Mouse (Mus musculus) MN1 (cell line): ENCODE measurements around the gene Aloxe3.

Experiments
- DNase-seq: peaks from one replicate; pipeline ENCODE4 v3.0.0-alpha.2; 2016; ENCODE audit warnings: low spot score

Aloxe3 gene

DNA sequence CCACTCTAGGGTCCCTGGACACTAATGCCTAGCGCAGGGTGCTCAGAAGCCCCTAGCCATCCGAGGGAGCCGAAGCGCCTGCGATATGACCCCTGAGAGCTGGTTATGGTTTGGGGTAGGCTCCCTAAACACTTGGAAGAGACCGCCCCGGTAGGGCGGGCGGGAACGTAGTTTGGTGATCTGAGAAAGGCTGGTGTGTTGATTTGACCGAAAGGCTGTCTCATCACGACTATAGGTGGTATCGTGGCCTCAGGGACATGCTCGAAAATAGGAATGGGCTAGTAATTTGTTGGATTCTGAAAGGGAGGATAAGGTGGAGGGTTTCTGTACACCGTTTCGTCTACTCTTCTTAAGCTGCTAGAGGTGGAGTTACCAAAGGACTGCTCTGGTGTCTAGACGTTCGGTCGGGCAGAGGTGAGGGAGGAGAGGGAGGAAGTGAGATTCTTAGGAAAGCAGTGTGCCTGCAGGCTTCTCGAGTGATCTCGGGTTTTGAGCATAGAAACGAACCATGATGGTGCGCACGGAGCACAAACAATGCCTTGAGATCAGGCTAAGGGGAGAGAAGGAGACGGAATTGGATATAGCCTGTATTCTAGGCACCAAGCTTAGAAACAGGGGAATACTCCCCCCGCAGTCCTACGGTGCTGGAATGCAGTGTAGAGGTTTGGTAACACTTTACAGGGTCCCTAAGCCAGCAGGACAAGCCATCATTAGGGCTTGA lies 30.0 kb upstream of the Aloxe3 start:
- DNase-seq = no peak

GRCm38 (mm10) chr11:69096360-69096986 lies 29.2 kb upstream of the Aloxe3 start:
- DNase-seq = no peak

DNA sequence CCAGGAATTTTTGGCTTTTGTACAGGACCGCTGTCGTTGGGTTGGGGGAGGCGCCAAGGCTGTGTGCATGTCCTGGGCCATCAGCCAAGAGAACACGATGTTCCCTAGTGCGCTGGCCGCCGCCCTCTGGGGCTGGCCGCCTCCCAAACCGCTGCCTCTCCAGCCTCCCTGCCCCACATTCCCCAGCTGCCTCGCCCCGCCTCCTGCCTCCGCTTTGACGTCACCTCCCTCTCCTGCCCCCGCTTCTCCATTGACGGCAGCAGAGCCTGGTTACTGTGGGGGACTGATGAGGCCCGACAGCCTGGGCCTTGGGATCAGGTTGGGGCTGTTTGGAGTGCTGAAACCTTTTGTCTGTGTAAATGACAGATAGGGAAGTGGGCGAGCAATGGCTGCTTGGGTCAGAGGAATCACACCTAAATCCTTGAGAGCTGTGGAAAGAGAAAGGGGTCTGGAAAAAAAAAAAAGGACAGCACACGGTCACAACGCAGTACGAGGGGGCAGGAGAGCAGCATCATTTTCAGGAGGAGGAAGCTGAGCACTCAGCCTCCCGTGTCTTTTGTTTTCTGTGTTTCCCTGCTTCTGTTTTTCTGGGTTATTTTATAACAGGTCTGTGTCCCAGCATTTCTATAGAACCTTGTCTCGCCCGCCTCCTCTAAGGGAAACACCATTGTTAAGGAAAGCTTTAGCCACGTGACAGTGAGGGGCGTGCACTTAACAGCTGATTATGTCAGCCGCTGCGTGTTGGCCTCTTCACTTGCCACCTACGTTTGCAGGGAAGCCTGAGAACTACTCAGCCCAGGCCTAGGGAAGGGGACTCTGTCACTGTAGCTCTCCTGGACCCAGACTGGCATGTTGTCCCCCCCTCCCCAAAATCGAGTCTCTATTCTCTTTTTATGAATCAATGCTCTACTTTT lies 28.5 kb upstream of the Aloxe3 start:
- peak; percentile 92 for DNase-seq

- no peak for DNase-seq
These were observed 27.5 kb upstream of the Aloxe3 start for GRCm38 (mm10) chr11:69098039-69098761.

DNA sequence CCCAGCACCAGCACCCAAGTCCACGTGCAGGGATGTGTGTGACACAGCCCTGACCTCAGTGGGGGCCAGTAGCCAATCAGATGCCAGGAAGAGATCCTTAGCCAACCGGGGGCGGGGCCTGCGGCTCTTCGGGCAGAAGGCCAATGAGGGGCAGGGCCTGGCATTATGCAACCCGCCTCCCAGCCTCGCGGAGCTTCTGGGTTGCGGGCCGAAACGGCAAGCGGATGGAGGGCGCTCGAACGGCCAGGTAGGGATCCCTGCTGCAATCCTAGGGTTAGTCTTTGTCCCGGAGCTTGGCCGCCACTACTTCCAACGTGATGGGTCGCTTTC lies 27.0 kb upstream of the Aloxe3 start:
- DNase-seq = peak; percentile 97

DNA sequence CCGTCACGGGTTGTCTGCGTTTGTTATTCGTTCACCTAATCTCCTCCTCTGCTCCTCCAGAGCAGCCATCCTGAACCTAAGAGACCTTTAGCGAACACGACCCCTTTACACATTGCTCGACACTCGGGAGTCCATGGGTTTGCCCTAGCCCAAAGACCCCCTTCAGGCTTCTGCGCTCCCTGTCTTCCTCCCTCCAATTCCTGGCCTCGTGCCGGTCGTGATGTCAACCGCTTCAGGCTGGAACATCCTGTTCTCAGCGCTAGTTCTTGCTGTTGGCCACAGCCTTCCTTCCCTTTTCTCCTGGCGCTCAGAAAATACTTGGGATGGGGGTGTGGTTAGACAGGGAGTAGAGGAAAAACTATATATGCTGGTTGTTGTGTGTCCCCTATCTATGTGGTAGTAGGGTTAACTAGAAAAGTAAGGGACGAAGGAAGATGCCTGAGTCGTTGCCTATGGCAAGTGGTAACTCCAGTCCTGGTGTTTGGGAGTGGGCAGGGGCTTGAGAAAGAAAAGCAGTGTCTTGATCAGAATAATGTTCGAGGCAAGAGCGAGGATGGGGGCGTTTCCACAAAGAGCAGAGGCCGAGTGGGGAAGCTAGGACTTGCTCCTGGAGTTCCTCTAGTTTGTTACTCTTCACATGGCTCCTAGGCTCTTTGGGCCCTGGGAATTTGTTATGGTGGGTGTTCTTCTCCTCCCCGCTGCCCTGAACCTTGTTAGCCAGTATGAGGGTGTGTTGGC lies 26.4 kb upstream of the Aloxe3 start:
- peak; percentile 69 for DNase-seq

GRCm38 (mm10) chr11:69099915-69100345 lies 25.8 kb upstream of the Aloxe3 start:
- peak; percentile 92 for DNase-seq

DNA sequence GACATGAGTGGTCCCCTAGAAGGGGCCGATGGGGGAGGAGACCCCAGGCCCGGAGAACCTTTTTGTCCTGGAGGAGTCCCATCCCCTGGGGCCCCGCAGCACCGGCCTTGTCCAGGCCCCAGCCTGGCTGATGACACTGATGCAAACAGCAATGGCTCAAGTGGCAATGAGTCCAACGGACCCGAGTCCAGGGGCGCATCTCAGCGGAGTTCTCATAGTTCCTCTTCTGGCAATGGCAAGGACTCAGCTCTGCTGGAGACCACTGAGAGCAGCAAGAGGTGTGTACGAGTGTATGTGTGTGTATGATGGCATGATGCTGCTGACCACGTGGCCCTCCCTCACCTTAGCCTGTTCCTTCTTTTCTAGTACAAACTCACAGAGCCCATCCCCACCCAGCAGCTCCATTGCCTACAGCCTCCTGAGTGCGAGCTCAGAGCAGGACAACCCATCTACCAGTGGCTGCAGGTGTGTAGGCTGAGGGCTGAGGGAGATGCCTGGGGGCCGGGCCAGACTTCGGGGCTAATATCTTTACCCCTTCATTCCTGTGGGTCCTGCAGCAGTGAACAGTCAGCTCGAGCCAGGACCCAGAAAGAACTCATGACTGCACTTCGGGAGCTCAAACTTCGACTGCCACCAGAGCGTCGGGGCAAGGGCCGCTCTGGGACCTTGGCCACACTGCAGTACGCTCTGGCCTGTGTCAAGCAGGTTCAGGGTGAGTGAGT lies 24.9 kb upstream of the Aloxe3 start:
- DNase-seq = no peak

DNA sequence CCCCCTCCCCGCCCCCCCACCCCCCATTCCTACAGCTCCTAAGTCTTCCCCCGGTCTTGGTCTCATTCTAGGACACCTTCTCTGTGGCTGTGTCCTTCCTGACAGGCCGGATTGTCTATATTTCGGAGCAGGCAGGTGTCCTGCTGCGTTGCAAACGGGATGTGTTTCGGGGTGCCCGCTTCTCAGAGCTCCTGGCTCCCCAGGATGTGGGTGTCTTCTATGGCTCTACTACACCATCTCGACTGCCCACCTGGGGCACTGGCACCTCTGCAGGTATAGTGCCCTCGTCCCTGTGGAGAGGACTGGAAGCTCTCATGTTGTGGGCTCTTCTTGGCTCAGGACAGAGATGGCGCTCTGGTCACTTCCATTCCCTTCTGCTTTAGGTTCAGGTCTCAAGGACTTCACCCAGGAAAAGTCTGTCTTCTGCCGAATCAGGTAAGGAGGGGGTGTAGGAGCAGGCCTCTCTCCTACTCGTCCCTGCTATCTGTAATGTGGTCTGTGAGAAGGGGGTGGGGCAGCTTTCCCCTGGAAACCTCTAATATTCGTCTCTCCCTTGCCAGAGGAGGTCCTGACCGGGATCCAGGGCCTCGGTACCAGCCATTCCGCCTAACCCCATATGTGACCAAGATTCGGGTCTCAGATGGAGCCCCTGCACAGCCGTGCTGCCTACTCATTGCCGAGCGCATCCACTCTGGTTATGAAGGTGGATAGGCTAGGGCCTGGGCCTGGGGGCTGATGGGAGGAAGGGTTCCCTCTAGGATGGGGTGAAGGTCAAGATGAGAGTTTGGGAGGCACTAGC lies 23.9 kb upstream of the Aloxe3 start:
- DNase-seq = no peak

DNA sequence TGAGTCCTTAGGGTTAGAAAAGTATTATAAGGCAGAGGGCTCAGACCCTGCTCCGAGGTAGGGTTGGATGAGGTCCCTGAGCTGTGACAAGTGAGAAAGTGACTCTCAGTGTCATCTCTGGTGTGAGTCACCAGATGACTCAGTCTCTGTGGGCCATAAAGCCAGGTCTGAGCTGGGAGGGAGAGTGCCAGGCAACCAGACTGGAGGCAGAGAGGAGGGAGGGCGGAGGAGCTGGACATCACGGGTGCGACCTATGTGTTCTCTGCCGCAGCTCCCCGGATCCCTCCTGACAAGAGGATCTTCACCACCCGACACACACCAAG lies 23.3 kb upstream of the Aloxe3 start:
- DNase-seq = peak; percentile 79

- DNase-seq = no peak
These were observed 22.6 kb upstream of the Aloxe3 start for GRCm38 (mm10) chr11:69103121-69103520.

- DNase-seq = no peak
These were observed 21.9 kb upstream of the Aloxe3 start for GRCm38 (mm10) chr11:69103531-69104435.

DNA sequence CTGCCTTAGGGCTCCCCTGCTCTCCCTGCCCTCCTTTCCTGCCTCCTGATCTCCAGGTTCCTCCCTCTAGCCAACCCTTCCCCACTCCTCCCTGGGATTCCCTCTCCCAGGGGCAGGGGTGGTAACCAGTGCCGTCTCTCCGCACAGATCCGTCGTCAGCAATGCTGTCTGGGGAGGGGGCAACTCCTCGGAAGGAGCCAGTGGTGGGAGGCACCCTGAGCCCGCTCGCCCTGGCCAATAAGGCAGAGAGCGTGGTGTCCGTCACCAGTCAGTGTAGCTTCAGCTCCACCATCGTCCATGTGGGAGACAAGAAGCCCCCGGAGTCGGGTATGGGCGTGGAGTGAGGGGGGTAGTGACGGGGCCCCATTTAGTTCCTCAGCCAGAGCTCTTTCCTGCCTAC lies 21.2 kb upstream of the Aloxe3 start:
- DNase-seq = no peak

DNA sequence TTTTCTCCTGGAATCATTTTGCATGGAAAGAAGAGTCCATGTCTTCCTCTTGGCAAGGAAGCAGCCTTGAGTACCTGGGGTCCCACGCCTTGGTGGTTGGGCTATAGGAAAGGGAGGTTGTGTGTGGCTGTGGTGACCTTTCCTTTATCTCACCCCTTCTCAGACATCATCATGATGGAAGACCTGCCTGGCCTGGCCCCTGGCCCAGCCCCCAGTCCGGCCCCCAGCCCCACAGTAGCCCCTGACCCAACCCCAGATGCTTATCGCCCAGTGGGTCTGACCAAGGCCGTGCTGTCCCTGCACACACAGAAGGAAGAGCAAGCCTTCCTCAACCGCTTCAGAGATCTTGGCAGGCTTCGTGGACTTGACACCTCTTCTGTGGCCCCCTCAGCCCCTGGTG lies 20.5 kb upstream of the Aloxe3 start:
- DNase-seq = no peak

GRCm38 (mm10) chr11:69105796-69106195 lies 19.9 kb upstream of the Aloxe3 start:
- DNase-seq = no peak

- DNase-seq = no peak
These were observed 19.4 kb upstream of the Aloxe3 start for GRCm38 (mm10) chr11:69106299-69106698.

GRCm38 (mm10) chr11:69106842-69107241 lies 18.9 kb upstream of the Aloxe3 start:
- no peak for DNase-seq

DNA sequence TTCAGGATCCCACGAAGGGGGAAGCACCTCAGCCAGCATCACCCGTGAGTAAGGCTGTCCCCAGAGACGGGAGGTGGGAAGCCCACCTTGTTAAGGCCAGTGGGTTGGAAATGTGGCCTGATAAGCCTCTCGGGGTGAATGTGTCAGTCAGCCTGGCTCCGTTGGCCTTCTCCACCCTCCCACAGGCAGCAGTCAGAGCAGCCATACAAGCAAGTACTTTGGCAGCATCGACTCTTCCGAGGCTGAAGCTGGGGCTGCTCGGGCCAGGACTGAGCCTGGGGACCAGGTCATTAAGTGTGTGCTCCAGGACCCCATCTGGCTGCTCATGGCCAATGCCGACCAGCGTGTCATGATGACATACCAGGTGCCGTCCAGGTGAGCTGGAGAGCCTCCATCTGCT lies 18.0 kb upstream of the Aloxe3 start:
- DNase-seq = no peak

GRCm38 (mm10) chr11:69108223-69108622 lies 17.5 kb upstream of the Aloxe3 start:
- no peak for DNase-seq
